Mouse (Mus musculus): ENCODE results near the gene Prx. TPM values are rescaled to one million over a fixed set of nuclear protein-coding genes. Genes with fewer than 3 reads are reported as not detected.

Gene Prx
- polyA plus RNA-seq, 1 experiment from 2014 or later: 6.2 TPM

GRCm38 (mm10) chr7:27501620-27502019 is 2.5 kb downstream of the Prx start:
- Histone ChIP-seq H3K4me1 (peaks cover 5% of the 10 kb centered on the region), H3K27ac (no peak overlapping the region), H3K4me3 (no peak overlapping the region), H3K9ac (no peak overlapping the region), H3K4me2 (replicated peaks) (no peak overlapping the region), H3K9me3 (no peaks in the 10 kb centered on the region), H3K36me3 (no peaks in the 10 kb centered on the region), H3K27me3 (no peaks in the 10 kb centered on the region)
- no peak for ATAC-seq (ENCODE audit: insufficient number of reproducible peaks, insufficient read depth, low FRiP score, low TSS enrichment)
- WGBS: 72% methylated on average over 4 of the region's 4 CpGs

DNA sequence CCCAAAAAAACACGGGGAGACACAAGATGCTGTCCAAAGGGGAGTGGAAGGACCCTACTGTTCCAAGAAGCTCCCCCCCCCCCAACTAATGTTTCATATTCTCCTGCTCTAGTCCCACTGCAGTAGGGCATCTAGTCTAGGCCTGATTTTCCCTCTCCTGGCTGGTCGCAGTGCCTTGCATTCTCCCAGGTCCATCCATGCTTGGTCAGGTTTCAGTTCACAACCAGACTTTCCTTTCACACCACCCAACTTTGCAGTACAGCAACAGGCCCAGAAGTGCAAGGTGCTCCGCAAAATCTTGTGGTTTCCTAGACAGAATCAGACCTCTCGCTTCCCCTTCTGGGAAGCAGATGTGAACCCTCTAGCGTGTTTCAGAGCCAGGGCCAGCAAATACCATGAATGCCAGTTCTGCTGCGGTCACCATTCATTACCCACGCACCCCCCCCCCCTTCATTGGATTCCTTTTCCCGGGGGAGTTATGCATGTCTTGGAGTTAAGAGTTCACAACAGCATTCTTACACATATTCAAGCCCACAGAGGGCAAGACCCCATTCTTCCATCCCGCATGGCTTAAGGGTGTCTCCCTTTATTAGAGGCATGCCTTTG is 7.7 kb downstream of the Prx start:
- Histone ChIP-seq H3K4me1 (peaks cover 9% of the 10 kb centered on the region), H3K4me2 (replicated peaks) (peak overlapping the region; percentile 50), H3K36me3 (no peaks in the 10 kb centered on the region), H3K27me3 (no peaks in the 10 kb centered on the region), H3K4me3 (peak overlapping the region; percentile 51), H3K9ac (no peak overlapping the region), H3K9me3 (no peaks in the 10 kb centered on the region), H3K27ac (peak overlapping the region; percentile 98)
- 42% methylated on average over 9 of the region's 9 CpGs for WGBS
- no peak for ATAC-seq (ENCODE audit: insufficient number of reproducible peaks, insufficient read depth, low FRiP score, low TSS enrichment)

GRCm38 (mm10) chr7:27507711-27508647 is 8.9 kb downstream of the Prx start:
- H3K4me2 ChIP-seq (replicated peaks): peak overlapping the region; percentile 50
- H3K27ac ChIP-seq: peak overlapping the region; percentile 98
- H3K27me3 ChIP-seq: no peaks in the 10 kb centered on the region
- H3K4me3 ChIP-seq: peak overlapping the region; percentile 51
- H3K36me3 ChIP-seq: no peaks in the 10 kb centered on the region
- WGBS: under 1% methylated on average over 54 of the region's 54 CpGs
- peak; percentile 82 for ATAC-seq (ENCODE audit: insufficient number of reproducible peaks, insufficient read depth, low FRiP score, low TSS enrichment)
- H3K9ac ChIP-seq: peak overlapping the region; percentile 63
- peaks cover 9% of the 10 kb centered on the region for H3K4me1 ChIP-seq
- no peaks in the 10 kb centered on the region for H3K9me3 ChIP-seq

DNA sequence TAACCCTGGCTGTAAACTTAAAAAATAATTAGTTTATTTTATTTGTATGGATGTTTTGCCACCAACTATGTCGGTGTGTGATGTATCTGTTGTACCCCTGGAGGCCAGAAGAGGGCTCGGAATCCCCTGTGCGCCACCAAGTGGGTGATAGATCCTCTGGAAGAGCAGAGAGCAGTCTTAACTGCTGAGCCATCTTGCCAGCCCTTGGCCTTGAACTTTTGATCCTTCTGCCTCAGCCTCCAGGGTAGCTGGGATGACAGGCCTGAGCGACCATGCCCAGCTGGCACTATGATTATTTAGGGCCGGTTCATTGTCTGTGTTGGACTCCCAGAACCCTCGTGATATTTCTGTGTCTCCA is 9.5 kb downstream of the Prx start:
- no peaks in the 10 kb centered on the region for H3K9me3 ChIP-seq
- peak overlapping the region; percentile 98 for H3K27ac ChIP-seq
- H3K27me3 ChIP-seq: no peaks in the 10 kb centered on the region
- WGBS: 21% methylated on average over 6 of the region's 6 CpGs
- peaks cover 9% of the 10 kb centered on the region for H3K4me1 ChIP-seq
- H3K4me3 ChIP-seq: peak overlapping the region; percentile 51
- H3K36me3 ChIP-seq: no peaks in the 10 kb centered on the region
- no peak overlapping the region; the same call in 1 of the 2 replicates for H3K9ac ChIP-seq
- ATAC-seq (ENCODE audit: insufficient number of reproducible peaks, insufficient read depth, low FRiP score, low TSS enrichment): peak; percentile 9; the same call in 1 of the 2 replicates
- H3K4me2 ChIP-seq (replicated peaks): peak overlapping the region; percentile 50

- Histone ChIP-seq H3K4me2 (replicated peaks) (no peak overlapping the region), H3K36me3 (no peaks in the 10 kb centered on the region), H3K27me3 (no peaks in the 10 kb centered on the region), H3K4me1 (peaks cover 9% of the 10 kb centered on the region), H3K27ac (no peak overlapping the region), H3K9me3 (no peaks in the 10 kb centered on the region), H3K4me3 (no peak overlapping the region), H3K9ac (no peak overlapping the region)
- no peak for ATAC-seq (ENCODE audit: insufficient number of reproducible peaks, insufficient read depth, low FRiP score, low TSS enrichment)
- 72% methylated on average over 2 of the region's 2 CpGs for WGBS
These were observed 11.7 kb downstream of the Prx start for GRCm38 (mm10) chr7:27510809-27511208.

GRCm38 (mm10) chr7:27514961-27515360 is 15.8 kb downstream of the Prx start:
- Histone ChIP-seq H3K27ac (no peak overlapping the region), H3K4me3 (no peak overlapping the region), H3K4me1 (no peaks in the 10 kb centered on the region), H3K36me3 (peaks cover 19% of the 10 kb centered on the region; the same call in 1 of the 2 replicates), H3K9me3 (no peaks in the 10 kb centered on the region), H3K9ac (no peak overlapping the region), H3K27me3 (no peaks in the 10 kb centered on the region), H3K4me2 (replicated peaks) (no peak overlapping the region)
- WGBS: 70% methylated on average over 9 of the region's 9 CpGs
- ATAC-seq (ENCODE audit: insufficient number of reproducible peaks, insufficient read depth, low FRiP score, low TSS enrichment): no peak

DNA sequence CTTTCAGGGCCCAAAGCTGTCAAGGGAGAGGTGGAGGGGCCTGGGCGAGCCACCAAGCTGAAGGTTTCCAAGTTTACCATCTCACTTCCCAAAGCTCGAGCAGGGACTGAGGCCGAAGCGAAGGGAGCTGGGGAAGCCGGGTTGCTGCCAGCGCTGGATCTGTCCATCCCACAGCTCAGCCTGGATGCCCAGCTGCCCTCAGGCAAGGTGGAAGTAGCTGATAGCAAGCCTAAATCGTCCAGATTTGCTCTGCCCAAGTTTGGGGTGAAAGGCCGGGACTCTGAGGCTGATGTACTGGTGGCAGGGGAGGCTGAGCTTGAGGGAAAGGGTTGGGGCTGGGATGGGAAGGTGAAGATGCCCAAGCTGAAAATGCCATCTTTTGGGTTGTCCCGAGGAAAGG is 19.2 kb downstream of the Prx start:
- Histone ChIP-seq H3K4me2 (replicated peaks) (no peak overlapping the region), H3K9me3 (no peaks in the 10 kb centered on the region), H3K9ac (no peak overlapping the region), H3K4me1 (no peaks in the 10 kb centered on the region), H3K27ac (no peak overlapping the region), H3K36me3 (peaks cover 21% of the 10 kb centered on the region; the same call in 1 of the 2 replicates), H3K4me3 (no peak overlapping the region), H3K27me3 (no peaks in the 10 kb centered on the region)
- no peak for ATAC-seq (ENCODE audit: insufficient number of reproducible peaks, insufficient read depth, low FRiP score, low TSS enrichment)
- WGBS: 79% methylated on average over 9 of the region's 9 CpGs

GRCm38 (mm10) chr7:27520104-27520503 is 21.0 kb downstream of the Prx start:
- Histone ChIP-seq H3K4me1 (no peaks in the 10 kb centered on the region), H3K27ac (no peak overlapping the region), H3K4me3 (no peak overlapping the region), H3K9me3 (no peaks in the 10 kb centered on the region), H3K9ac (no peak overlapping the region), H3K4me2 (replicated peaks) (no peak overlapping the region), H3K27me3 (no peaks in the 10 kb centered on the region), H3K36me3 (peaks cover 21% of the 10 kb centered on the region; the same call in 1 of the 2 replicates)
- no peak for ATAC-seq (ENCODE audit: insufficient number of reproducible peaks, insufficient read depth, low FRiP score, low TSS enrichment)

DNA sequence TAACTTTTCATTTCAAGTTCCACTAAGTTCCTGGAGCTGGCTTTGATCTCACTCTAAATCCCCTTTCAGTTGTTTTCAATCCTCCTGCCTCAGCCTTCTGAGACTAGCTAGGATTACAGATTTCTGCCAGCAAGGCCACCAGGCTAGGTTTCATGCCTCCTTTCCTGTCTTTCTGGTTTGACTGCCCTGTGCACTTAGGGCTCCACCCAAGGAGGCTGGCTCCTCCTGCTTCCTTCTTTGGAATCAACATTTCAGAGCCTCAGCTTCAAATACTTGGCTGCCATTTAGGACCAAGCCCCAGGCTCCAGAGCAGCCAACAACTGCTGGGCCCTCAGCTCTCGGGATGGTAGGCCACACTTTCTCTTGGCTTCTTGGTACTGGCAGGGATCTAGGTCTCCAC is 21.5 kb downstream of the Prx start:
- Histone ChIP-seq H3K27ac (no peak overlapping the region), H3K9me3 (no peaks in the 10 kb centered on the region), H3K4me3 (no peak overlapping the region), H3K27me3 (no peaks in the 10 kb centered on the region), H3K9ac (no peak overlapping the region), H3K4me2 (replicated peaks) (no peak overlapping the region), H3K36me3 (peaks cover 21% of the 10 kb centered on the region; the same call in 1 of the 2 replicates), H3K4me1 (no peaks in the 10 kb centered on the region)
- WGBS: 76% methylated on average over 1 of the region's 1 CpGs
- no peak for ATAC-seq (ENCODE audit: insufficient number of reproducible peaks, insufficient read depth, low FRiP score, low TSS enrichment)

GRCm38 (mm10) chr7:27522967-27523366 is 23.8 kb downstream of the Prx start, which contains the start of gene Hipk4:
Gene Hipk4, plus strand, starts transcription at chr7:27523267.
- Histone ChIP-seq H3K27ac (no peak within 1 kb of the TSS), H3K4me3 (no peak within 1 kb of the TSS), H3K9me3 (no peaks in the 10 kb centered on the region), H3K27me3 (no peaks in the 10 kb centered on the region), H3K36me3 (0 out of 2 replicates have a peak, but pooled peaks cover 19% of the 10 kb centered on the region), H3K4me1 (no peaks in the 10 kb centered on the region), H3K4me2 (replicated peaks) (no peak within 1 kb of the TSS), H3K9ac (no peak within 1 kb of the TSS)
- no peak for ATAC-seq (ENCODE audit: insufficient number of reproducible peaks, insufficient read depth, low FRiP score, low TSS enrichment)
- WGBS: 69% methylated on average over 5 of the region's 5 CpGs

GRCm38 (mm10) chr7:27523805-27524204 is 24.7 kb downstream of the Prx start:
- H3K4me3 ChIP-seq: no peak overlapping the region
- H3K9ac ChIP-seq: no peak overlapping the region
- no peaks in the 10 kb centered on the region for H3K27me3 ChIP-seq
- ATAC-seq (ENCODE audit: insufficient number of reproducible peaks, insufficient read depth, low FRiP score, low TSS enrichment): no peak
- H3K4me1 ChIP-seq: no peaks in the 10 kb centered on the region
- no peak overlapping the region for H3K27ac ChIP-seq
- no peak overlapping the region for H3K4me2 ChIP-seq (replicated peaks)
- peaks cover 12% of the 10 kb centered on the region; the same call in 1 of the 2 replicates for H3K36me3 ChIP-seq
- H3K9me3 ChIP-seq: no peaks in the 10 kb centered on the region
- WGBS: 92% methylated on average over 13 of the region's 13 CpGs

All from embryonic facial prominence, embryonic 12.5 days (tissue).